Mouse (Mus musculus) right cerebral cortex, postnatal 4 days (tissue): ENCODE measurements at regions not wholly inside any gene's neighbourhood (a gene's known extent, or its start where the extent isn't known, plus 50 kb on each side); places are given as distances from the start of the nearest gene placed in this dataset.

Experiments
- DNase-seq: peaks from one replicate; pipeline ENCODE4 v3.0.0-alpha.2; 2022

- no peak for DNase-seq
Measured at GRCm38 (mm10) chr4:26637859-26638258, 291.2 kb upstream of the Manea start.

- no peak for DNase-seq
Measured at GRCm38 (mm10) chr4:26630553-26631206, 284.0 kb upstream of the Manea start.

- no peak for DNase-seq
Measured at GRCm38 (mm10) chr4:26629710-26630109, 283.0 kb upstream of the Manea start.

- no peak for DNase-seq
Measured at GRCm38 (mm10) chr4:26627744-26628143, 281.1 kb upstream of the Manea start.

GRCm38 (mm10) chr4:26589081-26589869 is 242.6 kb upstream of the Manea start:
- DNase-seq, result peak; percentile 3

GRCm38 (mm10) chr4:26555690-26556089 is 209.0 kb upstream of the Manea start:
- no peak for DNase-seq

- no peak for DNase-seq
Measured at GRCm38 (mm10) chr4:26543833-26544232, 197.1 kb upstream of the Manea start.

- DNase-seq, result no peak
Measured at GRCm38 (mm10) chr4:26542511-26542910, 195.8 kb upstream of the Manea start.

GRCm38 (mm10) chr4:26508004-26508403 is 161.3 kb upstream of the Manea start:
- no peak for DNase-seq

GRCm38 (mm10) chr4:26494262-26494661 is 147.6 kb upstream of the Manea start:
- no peak for DNase-seq

- no peak for DNase-seq
Measured at GRCm38 (mm10) chr4:26474913-26475312, 128.2 kb upstream of the Manea start.

- DNase-seq, result no peak
Measured at GRCm38 (mm10) chr4:26441533-26441932, 94.8 kb upstream of the Manea start.

- no peak for DNase-seq
Measured at GRCm38 (mm10) chr4:26422084-26422483, 75.4 kb upstream of the Manea start.

- DNase-seq, result no peak
Measured at GRCm38 (mm10) chr4:26404266-26404665, 57.6 kb upstream of the Manea start.

- DNase-seq, result no peak
Measured at GRCm38 (mm10) chr4:26402213-26402612, 55.5 kb upstream of the Manea start.
